Mouse (Mus musculus) lung, adult 2 months (tissue): ENCODE measurements around the gene AU022252.

Experiments
- CTCF ChIP-seq: fragments of 200-500 bp; IDR thresholded peaks from 2 replicates; pipeline ENCODE4 v1.5.1; 2011; ENCODE audit warnings: mild to moderate bottlenecking, low read length, control low read depth; ENCODE audit not compliant: insufficient read depth
- POLR2A ChIP-seq: fragments of 200-500 bp; IDR thresholded peaks from 2 replicates; pipeline ENCODE4 v1.6.1; 2011; ENCODE audit warnings: low read depth, mild to moderate bottlenecking, control low read depth, low read length, borderline replicate concordance; ENCODE audit errors: extremely low read depth

DNA sequence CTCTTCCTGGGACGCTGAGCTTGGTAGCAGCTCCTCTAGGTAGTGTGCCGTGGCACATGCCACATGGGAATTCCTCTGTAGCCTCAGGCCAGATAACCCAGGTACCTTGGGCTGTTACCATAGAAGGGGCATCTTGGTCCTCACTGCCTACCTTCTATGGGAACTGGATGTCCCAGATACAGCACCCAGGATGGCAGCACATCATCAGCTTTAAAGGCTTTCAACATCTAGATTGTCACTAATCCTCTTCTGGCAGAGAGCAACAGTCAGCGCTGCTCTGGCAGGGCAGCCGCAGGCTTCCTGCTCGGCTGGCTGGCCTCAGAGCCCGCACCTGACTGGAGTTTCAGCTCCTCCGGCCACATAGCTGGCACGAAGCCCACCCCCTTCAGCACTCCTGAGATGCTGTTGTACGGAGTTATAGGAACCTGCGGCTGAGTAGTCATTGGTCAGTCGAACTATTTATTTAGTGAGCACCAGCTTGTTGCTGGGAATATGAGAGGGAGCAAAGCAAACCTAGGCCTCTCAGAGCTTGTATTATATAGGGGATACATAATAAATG, 16.0 kb upstream of the AU022252 start:
- TF ChIP-seq CTCF (no peak), POLR2A (no peak)
